Mouse (Mus musculus): ENCODE data around the gene Itpr3. TPM values are rescaled to one million over a fixed set of nuclear protein-coding genes. Genes with fewer than 3 reads are reported as not detected.

Itpr3 gene
- polyA plus RNA-seq, 1 experiment: 2.4 TPM

DNA sequence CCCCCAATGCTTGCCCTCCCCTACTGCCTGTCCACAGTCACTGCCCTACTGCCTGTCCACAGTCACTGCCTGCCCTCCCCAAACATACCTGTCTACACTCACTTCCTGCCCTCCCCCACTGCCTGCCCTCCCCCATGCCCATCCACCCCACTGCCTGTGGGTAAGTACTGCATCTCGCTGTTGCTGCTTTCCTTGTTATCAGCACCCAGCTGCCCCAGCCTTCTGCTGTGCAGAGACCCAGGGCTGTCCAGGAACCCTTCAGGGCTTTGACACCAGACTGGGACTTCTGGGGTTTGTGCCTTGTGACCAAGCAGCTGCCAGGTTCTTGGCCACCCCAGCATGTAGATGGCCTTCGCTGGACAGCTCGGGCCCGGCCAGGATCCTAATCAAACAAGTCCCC lies 33.8 kb upstream of the Itpr3 start:
- Histone ChIP-seq H3K4me3 (ENCODE audit: insufficient read depth, low read length) (no peak overlapping the region), H3K4me1 (ENCODE audit: control insufficient read depth, insufficient read depth, low read length) (no peaks in the 10 kb centered on the region), H3K27ac (ENCODE audit: insufficient read depth, low read length) (no peak overlapping the region)
- TF ChIP-seq POLR2A (IDR thresholded peaks at IDR 0.05; ENCODE audit: extremely low read depth, insufficient read depth, low read length) (no peak), CTCF (IDR thresholded peaks at IDR 0.05; ENCODE audit: extremely low read depth, insufficient read depth, low read length) (no peak)

DNA sequence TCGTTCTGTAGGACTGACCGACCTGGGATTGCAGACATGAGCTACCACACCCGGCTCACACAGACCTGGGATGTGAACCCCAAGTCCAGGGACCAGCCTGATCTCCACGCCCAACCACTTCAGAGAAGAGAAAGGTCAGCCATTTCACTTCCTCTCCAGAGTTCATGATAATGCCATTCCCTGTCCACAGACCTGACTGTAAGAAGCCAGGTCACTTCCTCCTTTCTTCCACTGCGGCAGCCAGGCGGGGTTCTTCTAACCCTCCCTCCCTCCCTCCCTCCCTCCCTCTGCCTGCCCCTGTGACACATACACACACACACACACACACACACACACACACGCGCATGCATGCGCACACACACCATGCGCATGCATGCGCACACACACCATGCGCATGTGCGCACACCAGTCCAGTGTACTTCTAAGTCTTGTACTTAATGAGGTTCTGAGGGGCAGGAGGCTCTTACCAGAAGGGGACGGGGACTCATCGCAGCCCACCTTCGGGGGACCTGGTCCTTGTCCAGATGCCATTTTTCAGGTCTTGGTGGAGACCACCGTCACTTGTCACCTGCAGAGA lies 31.7 kb upstream of the Itpr3 start:
- Histone ChIP-seq H3K27ac (ENCODE audit: insufficient read depth, low read length) (no peak overlapping the region), H3K4me1 (ENCODE audit: control insufficient read depth, insufficient read depth, low read length) (no peaks in the 10 kb centered on the region), H3K4me3 (ENCODE audit: insufficient read depth, low read length) (no peak overlapping the region)
- TF ChIP-seq CTCF (IDR thresholded peaks at IDR 0.05; ENCODE audit: extremely low read depth, insufficient read depth, low read length) (no peak), POLR2A (IDR thresholded peaks at IDR 0.05; ENCODE audit: extremely low read depth, insufficient read depth, low read length) (no peak)

DNA sequence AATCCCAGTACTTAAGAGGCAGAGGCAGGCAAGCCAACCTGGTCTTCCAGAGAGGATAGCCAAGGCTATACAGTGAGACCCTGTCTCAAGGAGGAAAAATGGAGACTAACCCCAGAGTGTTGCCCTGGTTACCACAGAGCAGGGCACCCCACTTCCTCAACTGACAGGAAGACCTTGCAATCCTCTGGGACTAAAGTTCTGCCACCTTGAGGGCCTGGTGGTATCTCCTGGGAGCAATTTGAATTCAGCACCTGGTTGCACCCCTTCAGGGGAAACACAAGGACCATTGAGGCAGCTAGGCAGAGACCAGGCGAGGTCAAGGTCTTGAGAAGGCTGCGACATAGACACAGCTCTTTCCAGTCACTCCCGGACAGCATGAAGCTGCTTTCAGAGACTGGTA lies 31.2 kb upstream of the Itpr3 start:
- Histone ChIP-seq H3K4me3 (ENCODE audit: insufficient read depth, low read length) (no peak overlapping the region), H3K4me1 (ENCODE audit: control insufficient read depth, insufficient read depth, low read length) (no peaks in the 10 kb centered on the region), H3K27ac (ENCODE audit: insufficient read depth, low read length) (no peak overlapping the region)
- TF ChIP-seq CTCF (IDR thresholded peaks at IDR 0.05; ENCODE audit: extremely low read depth, insufficient read depth, low read length) (no peak), POLR2A (IDR thresholded peaks at IDR 0.05; ENCODE audit: extremely low read depth, insufficient read depth, low read length) (no peak)

DNA sequence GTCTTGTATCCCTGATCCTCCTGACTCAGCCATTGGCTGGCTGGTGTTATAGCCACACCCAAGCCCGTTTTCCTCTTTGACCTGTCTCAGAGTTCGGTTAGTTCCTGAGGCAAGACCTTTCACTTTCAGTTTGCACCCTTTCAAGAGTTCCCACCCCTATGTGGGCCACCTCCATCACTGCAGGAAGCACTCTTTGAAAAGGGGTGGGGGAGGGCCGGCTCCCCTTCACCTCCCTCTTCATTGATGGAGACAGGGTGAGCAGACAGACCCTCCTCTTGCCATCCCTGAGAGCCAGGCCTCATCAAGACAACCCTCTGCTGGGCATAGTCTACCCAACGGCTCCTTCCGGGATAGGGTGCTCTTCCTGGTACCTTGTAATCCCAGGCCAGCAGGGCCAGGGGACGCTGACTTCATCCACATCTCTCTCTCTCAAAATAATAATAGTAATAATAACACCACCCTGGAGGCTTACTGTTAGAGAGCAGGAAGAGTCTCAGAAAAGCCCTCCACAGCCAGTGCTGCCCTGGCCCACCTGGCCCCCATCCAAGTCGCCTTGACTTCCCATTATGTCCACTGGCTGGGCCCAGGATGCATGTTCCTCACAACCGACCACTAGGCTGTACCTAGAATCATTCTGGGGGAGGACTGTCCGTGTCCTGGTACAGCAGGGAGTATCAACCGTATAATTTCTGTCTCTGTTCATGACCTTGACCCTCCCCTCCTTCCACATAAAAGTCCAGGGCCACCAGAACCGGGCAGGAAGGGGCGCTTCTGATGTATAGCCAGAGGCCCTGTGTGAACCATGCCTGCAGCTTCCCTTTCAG lies 29.4 kb upstream of the Itpr3 start:
- no peak for TF ChIP-seq CTCF (IDR thresholded peaks at IDR 0.05; ENCODE audit: extremely low read depth, insufficient read depth, low read length)
- TF ChIP-seq POLR2A (IDR thresholded peaks at IDR 0.05; ENCODE audit: extremely low read depth, insufficient read depth, low read length): no peak
- H3K27ac ChIP-seq (ENCODE audit: insufficient read depth, low read length): peak overlapping the region; percentile 85
- H3K4me3 ChIP-seq (ENCODE audit: insufficient read depth, low read length): peak overlapping the region; percentile 90
- no peaks in the 10 kb centered on the region for H3K4me1 ChIP-seq (ENCODE audit: control insufficient read depth, insufficient read depth, low read length)

DNA sequence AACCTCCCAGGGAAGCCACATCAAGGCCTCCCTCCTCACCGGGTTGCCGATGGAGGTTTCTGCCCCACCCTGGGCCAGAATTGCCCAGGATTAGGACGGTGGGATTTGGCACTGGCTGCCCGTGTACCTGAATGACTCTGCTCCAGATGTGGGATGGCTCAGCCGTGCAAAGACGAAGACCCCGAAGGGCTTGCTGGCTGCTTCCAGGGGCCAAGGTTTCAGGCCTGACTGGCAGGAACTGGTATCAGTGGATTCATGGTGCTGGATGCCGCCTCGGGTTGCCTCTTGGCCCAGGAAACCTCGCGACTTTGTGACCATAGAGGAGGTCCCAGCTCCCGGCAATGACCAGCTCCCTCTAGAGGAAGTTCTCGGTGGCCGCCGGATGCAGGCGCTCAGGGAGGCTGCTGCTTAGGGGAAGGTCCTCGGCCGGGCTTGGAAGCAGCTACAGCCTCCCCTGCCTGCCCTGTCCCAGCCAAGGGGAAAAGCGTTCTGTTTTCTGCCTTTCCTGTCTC lies 28.8 kb upstream of the Itpr3 start:
- Histone ChIP-seq H3K27ac (ENCODE audit: insufficient read depth, low read length) (peak overlapping the region; percentile 85), H3K4me3 (ENCODE audit: insufficient read depth, low read length) (peak overlapping the region; percentile 90), H3K4me1 (ENCODE audit: control insufficient read depth, insufficient read depth, low read length) (no peaks in the 10 kb centered on the region)
- TF ChIP-seq CTCF (IDR thresholded peaks at IDR 0.05; ENCODE audit: extremely low read depth, insufficient read depth, low read length) (peak; percentile 61), POLR2A (IDR thresholded peaks at IDR 0.05; ENCODE audit: extremely low read depth, insufficient read depth, low read length) (peak; percentile 72; the same call in 1 of the 2 replicates)

DNA sequence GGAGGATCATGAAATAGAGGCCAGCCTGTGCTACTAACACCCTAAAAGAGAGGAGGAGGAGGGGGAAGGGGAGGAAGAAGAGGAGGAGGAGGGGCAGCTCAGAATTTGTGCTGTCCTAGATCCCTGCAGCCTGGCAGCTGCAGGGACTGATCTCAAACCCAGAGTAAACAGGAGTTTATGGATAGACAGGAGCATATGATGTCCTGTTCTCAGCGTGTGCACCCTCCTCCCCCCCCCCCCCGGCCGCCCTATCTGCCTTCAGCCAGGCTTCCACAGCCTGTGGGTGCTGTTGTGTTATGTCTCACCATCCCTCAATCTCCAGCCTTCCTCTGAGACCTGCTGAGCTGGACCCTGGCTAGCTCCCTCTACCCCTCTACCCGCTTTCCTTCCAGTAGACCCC lies 28.2 kb upstream of the Itpr3 start, which contains the start of gene Bak1:
Gene Bak1 (minus strand): TSS at position 101 of the 400 bp plus-strand sequence.
- H3K4me1 ChIP-seq (ENCODE audit: control insufficient read depth, insufficient read depth, low read length): no peaks in the 10 kb centered on the region
- H3K4me3 ChIP-seq (ENCODE audit: insufficient read depth, low read length): peak within 1 kb of the TSS; percentile 90
- H3K27ac ChIP-seq (ENCODE audit: insufficient read depth, low read length): peak within 1 kb of the TSS; percentile 85
- TF ChIP-seq POLR2A (IDR thresholded peaks at IDR 0.05; ENCODE audit: extremely low read depth, insufficient read depth, low read length) (no peak), CTCF (IDR thresholded peaks at IDR 0.05; ENCODE audit: extremely low read depth, insufficient read depth, low read length) (no peak)

DNA sequence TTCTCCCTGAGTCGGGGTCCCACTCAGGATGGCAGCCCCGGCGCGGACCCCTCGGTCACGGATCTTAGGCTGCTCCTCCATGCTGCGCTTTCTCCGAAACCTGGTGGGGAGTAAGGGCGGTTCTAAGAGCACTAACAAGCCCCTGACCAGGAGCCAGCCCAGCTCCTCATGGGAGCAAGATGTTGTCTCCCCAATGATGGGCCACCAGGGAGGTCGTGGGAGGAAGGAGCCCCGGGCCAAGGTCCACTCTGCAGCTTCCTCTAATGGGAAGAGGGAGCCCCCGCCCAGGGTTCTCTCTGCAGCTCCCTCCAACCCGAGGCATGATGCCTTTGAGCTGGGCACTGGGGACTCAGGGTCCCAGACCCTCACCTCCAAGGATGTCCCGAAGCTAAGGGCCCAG lies 27.7 kb upstream of the Itpr3 start:
- Histone ChIP-seq H3K4me3 (ENCODE audit: insufficient read depth, low read length) (no peak overlapping the region), H3K27ac (ENCODE audit: insufficient read depth, low read length) (no peak overlapping the region), H3K4me1 (ENCODE audit: control insufficient read depth, insufficient read depth, low read length) (no peaks in the 10 kb centered on the region)
- TF ChIP-seq POLR2A (IDR thresholded peaks at IDR 0.05; ENCODE audit: extremely low read depth, insufficient read depth, low read length) (no peak), CTCF (IDR thresholded peaks at IDR 0.05; ENCODE audit: extremely low read depth, insufficient read depth, low read length) (no peak)

DNA sequence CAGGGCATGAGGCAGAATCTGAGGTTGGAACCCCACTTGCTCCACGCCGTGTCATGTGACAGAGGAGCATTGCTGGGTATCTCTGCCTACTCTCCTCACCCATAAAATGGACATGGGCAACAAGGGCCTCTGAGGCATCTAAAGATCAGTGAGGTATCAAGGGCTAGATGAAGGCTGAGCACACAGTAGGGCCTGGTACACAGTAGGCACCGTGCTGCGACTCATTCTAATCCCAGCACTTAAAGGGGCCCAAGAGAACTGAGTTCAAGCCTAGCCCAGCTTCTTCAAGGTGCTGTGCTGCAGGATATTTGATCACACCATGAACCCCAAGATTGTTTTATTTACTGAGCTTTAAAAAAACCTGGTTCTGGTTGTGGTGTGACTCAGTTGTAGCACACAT lies 26.2 kb upstream of the Itpr3 start:
- no peaks in the 10 kb centered on the region for H3K4me1 ChIP-seq (ENCODE audit: control insufficient read depth, insufficient read depth, low read length)
- H3K27ac ChIP-seq (ENCODE audit: insufficient read depth, low read length): no peak overlapping the region

DNA sequence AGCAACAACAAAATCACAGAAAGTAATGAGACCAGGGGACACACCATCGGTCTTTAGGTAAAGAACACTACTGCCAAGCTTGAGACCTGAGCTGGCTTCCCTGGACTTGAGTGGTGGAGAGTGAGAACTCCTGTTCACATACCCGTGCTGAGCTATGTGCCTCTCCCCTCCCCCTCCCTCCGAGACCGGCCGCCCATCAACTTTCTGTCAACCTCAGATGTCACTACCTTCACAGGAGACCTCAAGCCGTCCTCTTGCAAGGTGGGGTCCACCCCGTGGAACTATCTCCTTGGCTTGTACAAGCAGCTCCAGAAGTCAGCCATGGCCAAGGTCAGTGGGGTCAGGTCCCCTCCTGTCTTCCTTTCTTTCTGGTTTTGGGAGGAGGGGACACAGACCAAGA lies 24.8 kb upstream of the Itpr3 start:
- no peaks in the 10 kb centered on the region for H3K4me1 ChIP-seq (ENCODE audit: control insufficient read depth, insufficient read depth, low read length)
- H3K27ac ChIP-seq (ENCODE audit: insufficient read depth, low read length): no peak overlapping the region
- TF ChIP-seq POLR2A (IDR thresholded peaks at IDR 0.05; ENCODE audit: extremely low read depth, insufficient read depth, low read length) (no peak), CTCF (IDR thresholded peaks at IDR 0.05; ENCODE audit: extremely low read depth, insufficient read depth, low read length) (no peak)
- no peak overlapping the region for H3K4me3 ChIP-seq (ENCODE audit: insufficient read depth, low read length)

More for the DNA sequence above, 26.2 kb upstream of the Itpr3 start:
- TF ChIP-seq POLR2A (IDR thresholded peaks at IDR 0.05; ENCODE audit: extremely low read depth, insufficient read depth, low read length) (no peak), CTCF (IDR thresholded peaks at IDR 0.05; ENCODE audit: extremely low read depth, insufficient read depth, low read length) (no peak)
- H3K4me3 ChIP-seq (ENCODE audit: insufficient read depth, low read length): no peak overlapping the region

DNA sequence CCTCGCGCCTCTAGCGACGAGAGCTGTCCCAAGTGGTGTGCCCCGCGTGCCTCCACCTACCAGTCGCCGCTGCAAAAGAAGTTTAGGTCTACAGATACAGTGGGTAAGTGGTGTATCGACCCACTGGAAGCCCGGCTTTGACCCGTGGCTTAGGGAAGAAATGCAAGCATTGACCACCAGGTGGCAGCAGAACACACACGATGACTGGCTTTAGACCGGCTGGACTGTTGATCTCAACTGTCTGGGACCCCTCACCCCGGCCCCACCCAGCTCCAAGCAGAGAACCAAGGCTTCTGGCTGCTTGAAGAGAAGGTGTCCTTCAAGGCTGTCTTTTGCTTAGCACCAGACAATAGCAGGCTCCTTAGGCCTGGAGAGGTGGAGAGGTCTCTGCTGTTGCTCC lies 24.2 kb upstream of the Itpr3 start:
- Histone ChIP-seq H3K4me1 (ENCODE audit: control insufficient read depth, insufficient read depth, low read length) (no peaks in the 10 kb centered on the region), H3K27ac (ENCODE audit: insufficient read depth, low read length) (no peak overlapping the region), H3K4me3 (ENCODE audit: insufficient read depth, low read length) (no peak overlapping the region)
- TF ChIP-seq CTCF (IDR thresholded peaks at IDR 0.05; ENCODE audit: extremely low read depth, insufficient read depth, low read length) (peak; percentile 95), POLR2A (IDR thresholded peaks at IDR 0.05; ENCODE audit: extremely low read depth, insufficient read depth, low read length) (no peak)

Measured in cortical plate, adult 2 months (tissue).